In genomic region chr2:13168743-13169142, GRCm38 (mm10) we compare ENCODE assay signal across 8 mouse cellular contexts.
DNase-seq lines count a peak whose midpoint lies in the region; ATAC-seq and TF ChIP-seq lines count a peak whose summit lies in the region.
"Had no signal": no experiment of that assay in that cellular context is flagged by ENCODE, and none has a peak within 500 bp of the region (broad histone marks: within the 10 kb centered on the region; RNA-seq: fewer than 3 reads in every experiment).

No protein-coding gene starts in this region.

- no peak for ATAC-seq in kidney, embryonic 14.5 days (ENCODE audit: low FRiP score, low TSS enrichment)
- ATAC-seq in embryonic facial prominence, embryonic 11.5 days (replicated peaks; ENCODE audit: insufficient number of reproducible peaks, low FRiP score, low TSS enrichment, low read depth) = no peak
- ATAC-seq in liver, postnatal 0 days = no peak

- H3K27ac ChIP-seq in kidney, embryonic 14.5 days (ENCODE audit: low read depth, low read length) = no peak overlapping the region
- H3K27ac ChIP-seq in embryonic facial prominence, embryonic 11.5 days (replicated peaks; ENCODE audit: low read depth, low read length) = no peak overlapping the region
- H3K27ac ChIP-seq in liver, postnatal 0 days (ENCODE audit: low read depth) = no peak overlapping the region
- H3K27ac ChIP-seq: lung, embryonic 15.5 days had no signal

- H3K4me2 ChIP-seq in kidney, embryonic 14.5 days (replicated peaks; ENCODE audit: low read depth, low read length) = no peak overlapping the region
- no peak overlapping the region for H3K4me2 ChIP-seq in embryonic facial prominence, embryonic 11.5 days (ENCODE audit: low read depth, low read length)
- no peak overlapping the region for H3K4me2 ChIP-seq in liver, postnatal 0 days (ENCODE audit: low read depth, low read length)
- H3K4me2 ChIP-seq: lung, embryonic 15.5 days had no signal

- H3K4me3 ChIP-seq in kidney, embryonic 14.5 days (ENCODE audit: low read length) = no peak overlapping the region
- no peak overlapping the region for H3K4me3 ChIP-seq in embryonic facial prominence, embryonic 11.5 days (ENCODE audit: low read depth, low read length)
- H3K4me3 ChIP-seq in liver, postnatal 0 days (ENCODE audit: low read depth, low read length) = no peak overlapping the region
- H3K4me3 ChIP-seq: lung, embryonic 15.5 days had no signal

- no peak for TF ChIP-seq EP300 in liver, postnatal 0 days (IDR thresholded peaks at IDR 0.05; ENCODE audit: low read depth)

- H3K27me3 ChIP-seq in kidney, embryonic 14.5 days (ENCODE audit: control insufficient read depth, insufficient read depth, low read length) = no peaks in the 10 kb centered on the region
- no peaks in the 10 kb centered on the region for H3K27me3 ChIP-seq in embryonic facial prominence, embryonic 11.5 days (ENCODE audit: control insufficient read depth, insufficient read depth, low read length)
- H3K27me3 ChIP-seq in liver, postnatal 0 days (ENCODE audit: insufficient read depth, low read length) = no peaks in the 10 kb centered on the region
- H3K27me3 ChIP-seq: lung, embryonic 15.5 days had no signal

- no peaks in the 10 kb centered on the region for H3K4me1 ChIP-seq in kidney, embryonic 14.5 days (ENCODE audit: control insufficient read depth, insufficient read depth, low read length)
- no peaks in the 10 kb centered on the region for H3K4me1 ChIP-seq in embryonic facial prominence, embryonic 11.5 days (ENCODE audit: control insufficient read depth, insufficient read depth, low read length)
- H3K4me1 ChIP-seq in liver, postnatal 0 days (ENCODE audit: insufficient read depth) = no peaks in the 10 kb centered on the region
- H3K4me1 ChIP-seq: lung, embryonic 15.5 days had no signal

- WGBS in kidney, embryonic 14.5 days = 53% methylated on average over 5 of the region's 5 CpGs
- WGBS in embryonic facial prominence, embryonic 11.5 days = 42% methylated on average over 5 of the region's 5 CpGs
- WGBS in liver, postnatal 0 days (ENCODE audit: insufficient replicate concordance) = 53% methylated on average over 5 of the region's 5 CpGs

- no peaks in the 10 kb centered on the region for H3K9me3 ChIP-seq in kidney, embryonic 14.5 days (ENCODE audit: control insufficient read depth, low read length)
- H3K9me3 ChIP-seq in embryonic facial prominence, embryonic 11.5 days (replicated peaks; ENCODE audit: control insufficient read depth, low read length) = no peaks in the 10 kb centered on the region
- no peaks in the 10 kb centered on the region for H3K9me3 ChIP-seq in liver, postnatal 0 days (ENCODE audit: low read length)
- H3K9me3 ChIP-seq: lung, embryonic 15.5 days had no signal

- no peak overlapping the region for H3K9ac ChIP-seq in kidney, embryonic 14.5 days (ENCODE audit: low read depth, low read length)
- no peak overlapping the region for H3K9ac ChIP-seq in embryonic facial prominence, embryonic 11.5 days (replicated peaks; ENCODE audit: low read length)
- no peak overlapping the region for H3K9ac ChIP-seq in liver, postnatal 0 days (replicated peaks)
- H3K9ac ChIP-seq: lung, embryonic 15.5 days had no signal

- TF ChIP-seq CTCF in liver, postnatal 0 days (IDR thresholded peaks at IDR 0.05; ENCODE audit: low read depth) = peak; percentile 54

- H3K36me3 ChIP-seq in kidney, embryonic 14.5 days (ENCODE audit: control insufficient read depth, insufficient read depth, low read length) = 0 out of 2 replicates have a peak, but pooled peaks cover 3% of the 10 kb centered on the region
- no peaks in the 10 kb centered on the region for H3K36me3 ChIP-seq in embryonic facial prominence, embryonic 11.5 days (replicated peaks; ENCODE audit: control insufficient read depth, insufficient read depth, low read depth, low read length)
- 0 out of 2 replicates have a peak, but pooled peaks cover 2% of the 10 kb centered on the region for H3K36me3 ChIP-seq in liver, postnatal 0 days (replicated peaks; ENCODE audit: insufficient read depth, low read length)
- H3K36me3 ChIP-seq: lung, embryonic 15.5 days had no signal

- peak; percentile 25 for DNase-seq in kidney, adult 18-20 months
- peak; percentile 93 for DNase-seq in R1 (ENCODE audit: low read depth, low spot score)
- peak; percentile 55 for DNase-seq in embryonic facial prominence, embryonic 11.5 days (ENCODE audit: low spot score)
- DNase-seq in liver, postnatal 0 days = peak; percentile 46
- no peak for DNase-seq in urinary bladder, adult 18-20 months (ENCODE audit: low spot score in 2 of 2)
- no peak for DNase-seq in cerebellum, adult 9-11 months

Comparison
In these comparisons a context has a peak if more than half of its experiments do, and no peak if none do; other contexts are left out.
1. DNase-seq: peak in kidney, adult 18-20 months (single experiment), R1 (single experiment), embryonic facial prominence, embryonic 11.5 days (single experiment) and liver, postnatal 0 days (single experiment); none in urinary bladder, adult 18-20 months (0 of 2) and cerebellum, adult 9-11 months (single experiment).